Mouse (Mus musculus) kidney, postnatal 4 days (tissue): ENCODE results near the gene Rps16.

ENCODE experiments used
- DNase-seq, 2 experiments: peaks; one replicate each; pipeline ENCODE4 v3.0.0; 2021; ENCODE audit warnings: mixed read lengths in 2 of 2

Rps16 gene

DNA sequence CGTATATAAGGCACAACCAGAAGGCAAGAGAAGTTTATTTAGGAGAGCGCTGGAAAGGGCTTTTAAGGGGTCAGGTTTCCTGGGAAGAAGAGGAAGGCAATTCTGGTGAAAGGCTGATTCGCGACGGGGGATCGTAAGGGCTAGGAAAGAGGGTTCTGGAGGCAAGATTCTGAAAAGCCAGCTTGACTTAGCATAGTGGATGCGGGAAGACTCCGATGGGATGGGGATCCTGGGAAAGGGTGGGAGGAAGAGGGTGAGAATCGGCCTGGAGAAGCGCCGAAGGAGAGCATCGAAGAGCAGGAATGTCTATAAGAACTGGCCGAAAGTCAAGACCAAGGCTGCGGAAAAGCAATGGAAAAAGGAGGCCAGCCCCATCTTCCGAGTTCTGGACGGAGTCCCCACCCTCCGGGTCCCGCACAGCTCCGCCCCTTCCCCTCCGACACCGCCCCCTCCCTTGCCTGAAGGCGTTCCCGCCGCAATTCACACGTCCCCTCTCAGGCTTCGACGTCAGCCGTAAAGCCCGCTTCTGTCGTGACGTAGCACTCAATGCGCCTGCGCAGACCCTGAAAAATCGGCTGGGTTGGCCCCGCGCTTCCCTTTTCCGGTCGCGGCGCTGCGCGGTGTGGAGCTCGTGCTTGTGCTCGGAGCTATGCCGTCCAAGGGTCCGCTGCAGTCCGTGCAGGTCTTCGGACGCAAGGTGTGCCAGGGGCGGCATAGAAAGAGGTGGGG is at the start of gene Rps16:
Gene Rps16 (plus strand): TSS at position 498 of the 729 bp plus-strand sequence.
- peak; percentile 99 for DNase-seq

DNA sequence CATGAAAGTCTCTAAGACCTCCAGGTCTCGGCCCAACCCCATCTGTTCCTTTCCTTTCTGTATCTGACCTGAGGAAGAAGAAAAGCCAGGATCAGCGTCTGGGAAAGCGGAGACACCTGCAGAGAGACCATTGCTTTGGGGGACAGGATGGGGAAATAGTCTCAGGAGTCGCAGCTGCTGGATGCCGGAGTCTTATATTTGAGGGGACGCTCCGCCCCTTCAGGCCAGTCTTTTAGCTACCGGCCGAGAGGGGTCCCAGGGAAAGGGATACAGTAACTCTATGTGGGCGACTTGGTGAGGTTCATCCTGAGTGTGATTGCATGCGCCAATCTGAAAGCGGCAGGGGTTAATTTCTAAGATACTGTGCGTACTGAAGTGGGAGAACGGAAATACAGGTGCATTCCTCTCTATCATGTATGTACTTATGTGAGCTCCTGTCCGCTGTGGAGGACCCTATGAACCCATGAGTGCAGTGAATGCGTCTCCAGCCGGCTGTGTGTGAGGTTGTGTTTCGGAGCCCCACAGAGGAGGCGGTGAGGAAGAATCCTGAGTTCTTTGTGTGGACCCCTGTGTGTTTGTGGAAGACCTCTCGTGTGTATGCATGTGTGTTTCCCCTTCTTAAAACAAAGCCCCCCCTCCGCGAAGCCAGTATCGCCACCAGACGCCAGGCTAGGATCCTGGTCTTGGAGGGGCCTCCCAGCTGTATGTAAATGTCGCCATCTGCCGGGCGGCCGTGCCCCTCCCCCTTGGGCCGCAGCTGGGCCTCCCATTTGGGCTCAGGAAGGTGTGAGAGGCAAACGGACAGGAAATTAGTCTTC is 48.6 kb upstream of the Rps16 start, which contains the start of gene Dll3:
Gene Dll3 (minus strand): TSS at position 623 of the 818 bp plus-strand sequence.
- DNase-seq = peak; percentile 78 to 81

DNA sequence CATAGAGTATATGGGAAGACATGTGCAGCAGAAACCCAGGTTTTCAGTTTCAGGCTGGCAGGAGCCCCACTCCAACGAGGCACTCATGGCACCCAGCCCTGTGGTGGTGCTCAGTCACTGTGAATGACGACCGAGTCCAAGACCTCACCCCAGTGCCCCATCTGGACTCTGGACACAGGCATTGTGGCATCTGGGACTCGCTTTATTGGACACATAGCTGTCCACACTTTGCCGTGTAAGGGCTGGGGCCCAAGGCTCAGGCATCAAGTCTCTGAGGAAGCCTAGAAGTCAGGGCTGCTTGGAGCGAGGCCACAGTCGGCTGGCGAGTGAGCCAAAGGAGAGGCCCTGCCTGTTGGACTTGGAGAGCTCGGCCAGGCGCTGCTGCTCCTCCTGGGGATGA is 44.8 kb upstream of the Rps16 start:
- DNase-seq = no peak

DNA sequence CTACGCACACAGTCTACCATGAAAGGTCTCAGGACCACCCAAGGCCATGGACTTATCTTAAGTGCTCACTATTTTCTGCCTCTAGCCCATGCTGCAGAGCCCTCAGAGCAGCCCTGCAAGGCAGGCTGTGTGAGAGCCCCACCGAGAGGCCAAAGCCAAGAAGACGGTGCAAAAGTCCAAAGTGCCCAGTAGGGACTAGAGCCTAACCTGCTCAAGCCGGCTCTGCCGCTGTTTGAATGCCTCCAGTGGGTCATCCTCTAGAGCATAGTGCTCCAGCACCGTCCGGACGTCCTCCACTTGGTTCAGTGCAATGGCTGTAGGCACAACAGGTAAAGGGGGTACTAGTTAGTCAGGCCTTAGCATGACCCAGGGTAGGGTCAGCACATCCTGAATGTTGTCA is 44.2 kb upstream of the Rps16 start:
- DNase-seq = peak in 1 of 2 experiments; percentile 41

DNA sequence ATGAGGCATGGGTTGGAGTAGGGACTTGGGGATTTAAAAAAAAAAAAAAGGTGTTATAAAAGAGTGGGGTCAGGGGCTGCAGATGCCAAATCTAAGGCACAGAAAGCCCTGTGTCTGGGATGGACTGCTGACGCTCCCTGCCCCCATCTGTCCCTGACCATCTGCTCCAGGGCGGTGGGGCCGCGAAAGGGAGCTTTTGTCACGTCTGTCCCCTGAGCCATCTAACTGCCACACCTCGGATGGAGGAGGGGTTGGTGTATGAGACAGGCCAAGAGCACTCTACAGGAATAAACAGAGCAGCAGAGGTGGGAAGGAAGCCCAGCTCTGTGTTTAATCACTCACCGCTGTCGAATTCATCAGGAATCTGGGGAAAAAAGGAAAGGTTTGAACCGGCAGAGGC is 40.7 kb upstream of the Rps16 start:
- no peak for DNase-seq

DNA sequence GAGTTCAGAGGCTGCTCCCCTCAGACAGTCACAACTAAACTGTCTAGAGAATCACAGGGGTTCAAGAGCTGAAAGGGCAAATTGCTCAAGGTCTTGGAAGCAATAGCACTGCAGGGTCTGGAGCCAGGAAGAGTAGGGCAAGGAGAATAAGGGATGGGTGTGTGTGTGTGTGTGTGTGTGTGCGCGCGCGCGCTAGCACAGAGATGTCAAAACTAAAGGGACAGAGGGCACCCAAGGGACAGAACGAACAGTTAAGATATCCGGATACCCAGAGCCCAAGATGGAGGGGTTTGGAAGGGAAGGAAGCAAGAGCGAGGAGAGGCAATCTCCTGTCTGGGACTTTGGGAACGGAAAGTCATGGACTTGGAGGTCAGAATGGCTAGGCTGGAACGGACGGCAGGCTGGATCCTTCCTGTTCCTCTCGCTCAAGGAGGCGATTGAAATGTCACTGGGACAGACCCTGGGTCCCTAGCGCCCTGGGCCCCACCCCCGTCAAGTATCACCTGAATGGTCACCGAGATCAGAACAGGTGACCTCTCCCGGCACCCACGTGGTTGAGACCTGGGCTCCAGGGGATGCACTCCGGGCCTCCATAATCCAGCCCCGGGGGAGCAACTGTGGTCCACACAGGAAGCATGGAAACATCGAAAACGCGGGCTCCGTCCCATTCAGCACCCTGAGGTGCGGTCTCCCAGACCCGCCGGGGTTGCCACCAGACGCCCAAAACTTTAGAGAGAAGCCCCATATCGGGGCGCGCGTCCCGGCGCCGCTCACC is 39.1 kb upstream of the Rps16 start:
- no peak for DNase-seq

DNA sequence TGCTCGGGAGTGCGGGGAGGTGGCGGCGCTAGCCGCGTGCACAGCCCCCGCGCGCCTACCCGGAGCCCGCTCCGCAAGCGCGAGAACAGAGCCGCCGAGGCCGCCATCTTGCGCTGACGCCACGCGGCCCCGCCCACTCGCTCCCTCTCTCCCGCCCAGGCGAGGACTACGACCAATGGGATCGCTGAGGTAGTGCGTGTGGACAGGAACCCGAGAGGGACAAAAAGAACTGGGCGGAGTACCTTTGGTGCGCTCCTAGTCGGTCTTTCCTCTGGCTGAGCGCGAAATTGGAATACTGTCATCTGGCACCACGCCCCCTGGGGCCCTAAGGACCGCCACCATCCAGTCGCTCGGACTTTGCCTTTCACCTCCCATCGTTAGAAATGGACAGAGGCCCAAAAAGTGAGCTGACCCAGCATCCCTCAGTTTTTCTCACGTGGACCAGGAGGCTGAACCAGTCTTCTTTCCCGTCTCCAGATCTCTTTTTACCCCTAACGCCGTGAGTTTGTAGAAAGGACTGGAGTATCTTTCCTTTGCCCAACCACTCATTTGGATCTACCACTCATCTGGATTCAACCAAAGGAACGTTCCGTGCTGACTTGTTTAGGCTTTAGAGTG is 38.4 kb upstream of the Rps16 start, which contains the start of gene Timm50:
Gene Timm50 (minus strand): TSS at position 147 of the 618 bp plus-strand sequence.
- DNase-seq = peak; percentile 99

DNA sequence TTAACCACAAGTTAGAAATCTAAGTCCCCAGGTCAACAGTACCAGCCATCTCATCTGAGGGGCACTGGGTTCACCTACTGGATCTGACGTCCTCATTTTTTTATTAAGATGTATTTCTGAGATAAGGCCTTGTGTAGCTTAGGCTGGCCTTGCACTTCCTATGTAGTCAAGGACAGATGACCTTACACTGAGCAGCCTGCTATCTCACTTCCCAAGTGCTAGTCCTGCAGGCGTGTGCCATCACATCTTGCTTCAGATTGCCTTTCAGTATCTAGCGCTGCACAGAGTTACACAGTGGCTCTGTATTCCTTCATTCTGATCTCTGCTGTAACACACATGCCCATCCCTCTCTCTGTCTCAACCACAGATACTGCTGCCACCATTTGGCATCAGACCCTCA is 32.4 kb upstream of the Rps16 start:
- DNase-seq = no peak

DNA sequence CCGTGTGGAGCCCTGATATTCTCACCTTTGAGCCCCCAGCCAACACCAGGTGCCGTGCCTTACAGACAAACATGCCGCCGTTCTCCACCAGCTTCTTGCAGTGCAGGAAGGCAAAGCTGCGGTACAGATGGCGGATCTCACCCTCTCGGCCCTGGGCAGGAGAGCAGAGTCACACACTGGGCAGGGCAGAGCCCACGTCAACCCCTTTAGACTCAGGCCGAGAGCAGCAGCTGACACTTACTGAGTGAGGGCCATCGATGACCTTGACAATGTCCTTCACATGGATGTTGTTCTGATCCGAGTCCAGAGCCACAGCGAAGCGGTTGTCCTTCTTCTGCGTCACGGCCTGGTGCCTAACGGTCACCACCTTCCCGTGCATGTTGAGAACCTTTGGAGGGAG is 31.7 kb upstream of the Rps16 start:
- DNase-seq = no peak

DNA sequence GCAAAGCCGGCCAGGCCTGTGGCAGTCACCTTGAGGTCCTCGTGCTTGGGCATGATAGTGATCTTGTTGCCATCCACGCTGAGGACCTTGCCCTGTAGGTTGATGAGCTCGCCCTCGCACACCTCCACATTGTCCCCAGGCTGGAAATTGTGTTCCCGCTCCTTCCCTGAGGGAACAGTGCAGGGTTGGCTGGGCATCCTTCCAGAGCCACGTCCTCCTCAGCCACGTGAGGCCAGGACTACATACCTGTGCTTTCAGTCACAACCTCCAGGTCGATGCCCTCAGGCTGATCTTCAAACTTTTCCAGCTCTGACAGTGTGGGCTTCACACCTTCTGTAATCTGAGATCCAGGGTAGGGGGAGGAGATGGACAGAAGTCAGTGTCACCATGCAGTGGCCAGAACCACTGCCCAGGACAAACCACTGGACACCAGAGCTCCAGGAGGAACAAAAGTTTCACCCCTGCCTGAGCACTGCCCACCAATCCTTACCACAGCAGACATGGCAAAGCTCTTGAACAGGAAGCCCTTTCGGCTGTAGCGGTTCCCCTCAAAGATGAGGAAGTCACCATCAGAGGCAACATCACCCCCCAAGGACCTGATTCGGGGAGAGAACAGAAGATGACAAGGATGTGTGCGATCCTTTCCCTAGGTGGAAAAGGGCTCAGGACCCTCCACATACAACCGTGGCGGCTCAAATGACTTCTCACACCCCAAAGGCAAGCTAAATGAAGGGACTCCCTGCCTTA is 28.3 kb upstream of the Rps16 start:
- DNase-seq = no peak

DNA sequence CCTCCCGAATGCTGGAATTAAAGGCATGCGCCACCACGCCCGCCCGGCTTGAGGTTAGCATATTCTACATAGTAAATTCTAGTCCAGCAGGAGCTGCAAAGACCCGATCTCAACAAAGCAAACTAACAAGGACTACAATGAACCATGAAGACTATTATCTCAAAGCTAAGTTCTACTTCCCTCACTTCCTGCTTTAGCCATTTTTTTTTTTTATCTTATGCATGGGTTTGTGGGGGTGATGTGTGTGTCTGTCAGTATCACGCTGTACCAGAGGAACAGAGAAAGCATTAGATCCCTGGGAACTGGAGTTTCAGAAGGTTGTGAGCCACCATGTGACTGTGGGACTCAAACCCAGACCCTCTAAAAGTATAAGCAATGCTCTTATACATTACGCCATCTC is 25.2 kb upstream of the Rps16 start:
- no peak for DNase-seq

DNA sequence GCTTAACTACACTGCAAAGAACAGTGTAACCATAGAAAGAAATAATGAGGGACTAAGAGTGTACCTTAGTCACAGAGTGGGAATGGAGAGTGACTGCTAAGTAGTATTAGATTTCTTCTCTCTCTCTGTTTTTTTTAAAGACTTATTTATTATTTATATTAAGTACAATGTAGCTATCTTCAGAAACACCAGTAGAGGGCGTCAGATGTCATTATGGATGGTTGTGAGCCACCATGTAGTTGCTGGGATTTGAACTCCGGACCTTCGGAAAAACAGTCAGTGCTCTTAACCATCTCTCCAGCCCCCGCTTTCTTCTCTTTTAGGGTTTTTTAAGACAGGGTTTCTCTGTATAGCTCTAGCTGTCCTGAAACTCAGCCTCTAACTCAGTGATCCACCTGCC is 24.0 kb upstream of the Rps16 start:
- no peak for DNase-seq

DNA sequence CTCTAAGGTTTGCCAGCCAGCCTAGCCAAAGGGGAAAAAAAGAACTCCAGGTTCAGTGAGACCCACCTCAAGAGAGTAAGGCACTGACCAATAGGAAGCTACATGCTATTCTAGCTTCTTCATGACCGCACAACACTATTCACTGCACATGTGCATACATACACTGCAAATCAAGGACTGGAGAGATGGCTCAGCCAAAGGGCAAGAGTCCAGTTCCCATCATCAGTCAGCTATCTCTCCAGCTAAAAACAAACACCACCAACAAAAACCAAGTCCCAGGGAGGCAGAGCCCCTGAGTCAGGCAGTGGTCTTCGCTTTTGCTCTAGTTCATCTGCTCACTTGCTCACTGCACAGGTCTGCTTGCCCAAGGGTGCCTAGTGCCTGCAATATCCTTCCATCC is 22.2 kb upstream of the Rps16 start:
- DNase-seq = no peak

DNA sequence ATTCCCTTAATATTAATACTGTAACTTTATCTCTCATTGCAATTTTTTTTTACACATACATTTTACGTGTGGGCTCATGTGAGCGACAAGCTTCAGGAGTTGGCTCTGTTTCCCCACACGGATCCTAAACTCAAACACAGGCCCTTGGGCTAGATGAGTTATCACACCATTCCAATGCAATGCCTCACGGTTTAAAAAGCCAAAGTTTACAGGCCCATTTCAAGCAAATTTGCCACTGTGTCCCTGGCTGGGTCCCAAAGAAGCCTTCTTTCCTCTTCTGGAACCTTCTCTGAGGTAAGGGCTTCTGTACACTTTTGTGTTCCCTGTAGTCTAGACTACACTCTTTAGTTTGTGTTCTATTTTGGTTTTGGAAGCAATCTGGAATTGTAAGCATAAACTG is 15.9 kb upstream of the Rps16 start:
- no peak for DNase-seq

DNA sequence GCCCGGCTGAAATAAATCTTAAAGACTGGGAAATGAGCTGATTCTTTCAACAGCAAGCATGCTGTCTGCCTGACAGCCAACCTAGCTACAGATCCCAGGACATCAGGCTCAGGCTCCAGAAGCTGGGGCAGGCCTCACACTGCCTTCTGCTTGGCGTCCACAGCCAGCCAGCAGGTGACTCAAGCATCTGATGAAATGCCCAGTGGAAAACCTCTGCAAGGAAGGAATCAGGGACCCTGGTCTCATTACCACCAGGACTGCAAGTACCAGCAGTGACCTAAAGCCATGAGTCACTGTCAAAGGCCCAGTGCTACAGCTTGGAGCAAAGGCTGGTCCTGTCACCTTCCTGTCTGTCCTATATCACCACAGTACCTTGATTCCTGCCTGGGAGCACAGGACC is 15.0 kb upstream of the Rps16 start:
- no peak for DNase-seq

DNA sequence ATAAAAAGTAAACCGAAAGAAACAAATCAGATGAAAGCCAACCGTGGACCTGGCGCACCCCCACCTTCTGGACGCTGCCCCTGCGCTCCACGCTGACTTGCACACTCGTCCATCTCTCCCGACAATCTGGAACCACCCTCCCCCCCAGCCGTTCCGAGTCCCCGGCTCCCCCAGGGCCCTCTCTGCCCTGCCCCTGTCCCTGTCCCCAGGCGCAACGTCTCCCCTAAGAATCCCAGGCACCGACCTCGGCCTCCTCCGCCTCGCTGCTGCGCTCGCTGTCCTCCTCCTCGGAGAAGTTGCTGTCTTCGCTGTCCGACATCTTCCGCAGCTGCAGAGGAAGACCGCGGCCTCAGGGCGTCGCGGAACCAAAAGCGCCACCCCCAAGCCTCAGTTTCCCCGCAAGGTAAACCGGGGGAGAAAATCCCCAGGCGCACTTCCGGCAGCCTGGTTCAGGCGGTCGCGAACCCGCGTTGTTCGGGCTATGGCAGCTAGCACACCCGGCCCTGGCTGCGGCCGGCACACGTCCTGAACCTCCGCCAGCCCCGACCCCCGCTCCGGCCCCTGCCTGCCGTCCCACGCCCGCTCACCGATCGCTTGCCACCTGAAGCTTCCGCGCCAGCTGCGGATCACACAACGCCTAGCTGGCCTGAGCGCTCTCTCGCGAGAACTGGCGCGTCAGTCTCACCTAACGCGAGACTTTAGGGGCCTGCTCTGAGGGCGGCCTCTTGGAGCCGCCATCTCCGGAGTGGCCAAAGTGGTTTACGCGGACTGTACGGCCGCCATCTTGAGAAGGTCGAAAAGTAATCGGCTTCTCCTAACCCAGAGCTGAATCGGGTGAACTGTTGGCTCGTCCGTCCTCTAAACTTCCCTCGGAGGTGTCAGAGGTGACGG is 12.1 kb upstream of the Rps16 start, which contains the start of gene Supt5:
Gene Supt5 (minus strand): TSS at position 639 of the 891 bp plus-strand sequence.
- peak; percentile 98 to 99 for DNase-seq

DNA sequence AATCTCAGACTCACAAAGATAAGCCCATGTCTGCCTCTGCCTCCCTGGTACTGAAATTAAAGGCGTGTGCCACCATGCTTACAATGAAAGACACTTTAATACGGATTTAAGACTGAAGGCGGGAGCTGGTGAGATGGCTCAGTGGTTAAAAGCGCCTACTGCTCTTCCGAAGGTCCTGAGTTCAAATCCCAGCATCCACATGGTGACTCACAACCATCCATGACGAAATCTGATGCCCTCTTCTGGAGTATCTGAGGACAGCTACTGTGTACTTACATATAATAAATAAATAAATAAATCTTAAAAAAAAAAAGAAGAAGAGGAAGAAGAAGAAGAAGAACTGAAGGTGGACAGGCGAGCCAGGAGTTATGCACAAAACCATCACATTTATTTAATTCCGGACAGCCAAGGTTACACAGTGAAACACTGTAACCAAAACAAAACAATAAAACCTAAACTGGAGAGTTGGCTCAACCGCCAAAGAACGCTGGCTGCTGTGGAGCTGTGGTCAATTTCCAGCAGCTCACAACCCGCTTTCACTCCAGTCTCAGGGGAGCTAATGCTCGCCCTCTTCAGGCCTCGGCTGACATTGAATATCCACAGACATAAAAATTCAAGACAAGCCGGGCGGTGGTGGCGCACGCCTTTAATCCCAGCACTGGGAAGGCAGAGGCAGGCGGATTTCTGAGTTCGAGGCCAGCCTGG is 11.1 kb upstream of the Rps16 start:
- peak; percentile 64 to 80 for DNase-seq

DNA sequence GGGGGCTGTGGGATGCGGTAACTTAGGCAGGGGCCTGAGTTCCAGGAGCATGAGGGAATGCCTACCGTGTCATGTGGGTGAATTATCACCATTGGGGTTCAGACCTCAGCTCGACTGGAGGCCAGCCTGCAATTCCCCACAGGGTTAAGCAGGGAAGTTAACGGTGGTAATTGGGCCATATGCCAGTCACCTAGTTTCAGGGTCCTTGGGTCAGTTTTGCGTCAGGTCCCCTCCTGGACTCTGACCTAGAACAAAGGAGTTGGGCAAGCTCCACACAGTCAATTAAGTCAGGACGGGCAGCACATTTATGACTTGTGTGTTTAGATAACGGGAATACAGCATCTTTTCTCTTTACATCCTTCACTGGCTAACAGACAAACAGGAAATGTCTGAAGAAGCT is 9.1 kb upstream of the Rps16 start:
- no peak for DNase-seq

DNA sequence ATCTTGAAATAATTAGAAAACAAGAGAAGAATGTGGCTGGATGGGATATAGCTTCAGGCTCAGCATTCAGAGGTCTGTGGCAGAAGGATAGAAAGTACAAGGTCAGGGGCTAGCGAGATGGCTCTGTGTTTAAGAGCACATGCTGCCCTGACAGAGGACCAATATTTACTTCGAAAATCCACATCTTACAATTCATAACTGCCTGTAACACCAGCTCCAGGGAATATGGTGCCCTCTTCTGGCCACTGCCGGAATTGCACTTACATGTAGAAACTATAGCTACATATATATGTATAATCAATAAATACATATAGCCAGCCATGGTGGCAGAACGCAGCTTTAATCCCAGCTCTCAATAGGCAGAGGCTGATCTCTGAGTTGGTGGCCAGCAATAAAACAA is 5.8 kb upstream of the Rps16 start:
- peak; percentile 78 to 82 for DNase-seq

DNA sequence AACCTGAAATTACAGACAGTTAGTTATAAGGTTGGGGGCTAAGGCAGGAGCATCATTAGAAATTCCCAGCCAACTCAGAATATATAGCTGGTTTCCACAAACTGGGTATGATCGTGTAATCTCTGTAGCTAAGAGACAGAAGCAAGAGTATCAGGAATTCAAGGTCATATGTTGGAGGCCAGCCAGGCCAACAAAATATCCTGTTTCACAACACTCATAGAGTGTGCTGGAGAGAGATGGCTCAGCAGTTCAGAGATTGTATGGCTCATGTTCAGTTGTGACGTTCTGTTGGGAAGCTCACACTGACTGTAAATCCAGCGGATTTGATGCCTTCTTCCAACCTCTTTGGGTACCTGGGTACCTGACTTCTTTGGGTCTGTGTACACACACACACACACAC is 2.7 kb upstream of the Rps16 start:
- no peak for DNase-seq
